ENCODE assay signal across 20 mouse cellular contexts in the genomic region with DNA sequence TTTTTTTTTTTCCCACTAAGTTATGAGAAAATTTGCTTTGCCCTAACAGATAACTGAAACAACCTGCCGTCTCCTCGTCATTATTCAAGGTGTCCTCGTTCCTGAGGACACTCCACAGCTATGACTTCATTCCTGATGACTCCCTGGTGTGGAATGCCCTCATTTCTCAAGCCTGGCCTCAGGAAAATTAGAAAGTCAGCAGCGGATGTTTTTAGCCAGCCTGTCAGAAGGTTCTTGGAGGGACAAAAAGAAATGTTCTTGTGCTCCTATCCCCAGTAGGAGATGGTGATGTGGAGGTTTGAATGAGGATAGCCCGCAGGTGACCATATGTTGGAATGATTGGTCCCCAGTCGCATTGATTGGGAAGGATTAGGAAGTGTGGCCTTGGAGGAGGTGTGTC. TPM values are rescaled to one million over a fixed set of nuclear protein-coding genes. Genes with fewer than 3 reads are reported as not detected.
DNase-seq lines count a peak whose midpoint lies in the region; ATAC-seq lines count a peak whose summit lies in the region.
"Had no signal": no experiment of that assay in that cellular context is flagged by ENCODE, and none has a peak within 500 bp of the region (broad histone marks: within the 10 kb centered on the region; RNA-seq: fewer than 3 reads in every experiment).

No protein-coding gene starts in this region.

- ATAC-seq in cerebellum, adult (ENCODE audit: insufficient number of reproducible peaks, low FRiP score, low TSS enrichment) = peak; percentile 69
- no peak for ATAC-seq in midbrain, embryonic 11.5 days (ENCODE audit: low FRiP score)
- no peak for ATAC-seq in intestine, embryonic 15.5 days
- ATAC-seq: forebrain, embryonic 14.5 days; intestine, postnatal 0 days had no signal

- no peak for DNase-seq in cerebellum, postnatal 10 days
- DNase-seq in midbrain, embryonic 11.5 days (ENCODE audit: low spot score, missing footprints) = peak; percentile 51
- DNase-seq in midbrain, embryonic 10.5 days (ENCODE audit: low spot score) = no peak
- peak; percentile 80 for DNase-seq in brain, adult 2 months (ENCODE audit: low read depth, low spot score)
- no peak for DNase-seq in c-Kit-positive CD71-positive TER-119-positive erythroid progenitor cells, embryonic 14.5 days (ENCODE audit: low spot score)
- DNase-seq: adrenal gland, postnatal 25 days; embryo, embryonic 11 days; gastrocnemius, adult 2 months; gastrocnemius, postnatal 25 days; heart, postnatal 36 days; kidney, adult 8-10 months had no signal

- H3K36me3 ChIP-seq in midbrain, embryonic 11.5 days (ENCODE audit: control insufficient read depth, insufficient read depth, low read length) = no peaks in the 10 kb centered on the region
- no peaks in the 10 kb centered on the region for H3K36me3 ChIP-seq in midbrain, embryonic 10.5 days
- no peaks in the 10 kb centered on the region for H3K36me3 ChIP-seq in intestine, embryonic 15.5 days
- H3K36me3 ChIP-seq: embryonic facial prominence, embryonic 15.5 days; forebrain, embryonic 10.5 days; heart, embryonic 13.5 days; hindbrain, embryonic 15.5 days had no signal

- no peaks in the 10 kb centered on the region for H3K27me3 ChIP-seq in midbrain, embryonic 11.5 days (ENCODE audit: control insufficient read depth, insufficient read depth, low read length)
- H3K27me3 ChIP-seq in midbrain, embryonic 10.5 days (ENCODE audit: low read depth, poor library complexity, severe bottlenecking) = no peaks in the 10 kb centered on the region
- no peaks in the 10 kb centered on the region for H3K27me3 ChIP-seq in intestine, embryonic 15.5 days (replicated peaks)
- H3K27me3 ChIP-seq: embryonic facial prominence, embryonic 15.5 days; hindbrain, embryonic 15.5 days had no signal

- H3K27ac ChIP-seq in midbrain, embryonic 11.5 days (ENCODE audit: low read depth, low read length) = no peak overlapping the region
- no peak overlapping the region for H3K27ac ChIP-seq in midbrain, embryonic 10.5 days (replicated peaks)
- H3K27ac ChIP-seq in intestine, embryonic 15.5 days = no peak overlapping the region
- H3K27ac ChIP-seq: embryonic facial prominence, embryonic 15.5 days; forebrain, embryonic 10.5 days; gastrocnemius, adult 2 months; heart, embryonic 13.5 days; hindbrain, embryonic 15.5 days had no signal

- no peak overlapping the region for H3K4me3 ChIP-seq in midbrain, embryonic 11.5 days (ENCODE audit: low read depth, low read length)
- no peak overlapping the region for H3K4me3 ChIP-seq in midbrain, embryonic 10.5 days
- no peak overlapping the region for H3K4me3 ChIP-seq in intestine, embryonic 15.5 days (replicated peaks)
- H3K4me3 ChIP-seq: embryonic facial prominence, embryonic 15.5 days; erythroblast, embryonic 14.5 days; forebrain, embryonic 10.5 days; gastrocnemius, adult 2 months; heart, embryonic 13.5 days; hindbrain, embryonic 15.5 days had no signal

- no peaks in the 10 kb centered on the region for H3K9me3 ChIP-seq in midbrain, embryonic 11.5 days (ENCODE audit: control insufficient read depth, low read length)
- H3K9me3 ChIP-seq in midbrain, embryonic 10.5 days (replicated peaks) = no peaks in the 10 kb centered on the region; the same call in 1 of the 2 replicates
- no peaks in the 10 kb centered on the region for H3K9me3 ChIP-seq in intestine, embryonic 15.5 days
- H3K9me3 ChIP-seq: embryonic facial prominence, embryonic 15.5 days; forebrain, embryonic 10.5 days; heart, embryonic 13.5 days; hindbrain, embryonic 15.5 days had no signal

- no peaks in the 10 kb centered on the region for H3K4me1 ChIP-seq in midbrain, embryonic 11.5 days (ENCODE audit: control insufficient read depth, insufficient read depth, low read length)
- H3K4me1 ChIP-seq in midbrain, embryonic 10.5 days = no peaks in the 10 kb centered on the region; the same call in 1 of the 2 replicates
- no peaks in the 10 kb centered on the region for H3K4me1 ChIP-seq in intestine, embryonic 15.5 days (replicated peaks)
- H3K4me1 ChIP-seq: forebrain, embryonic 10.5 days; hindbrain, embryonic 15.5 days had no signal

- WGBS in midbrain, embryonic 11.5 days = 83% methylated on average over 6 of the region's 6 CpGs
- WGBS in midbrain, embryonic 10.5 days = 83% methylated on average over 6 of the region's 6 CpGs
- WGBS in intestine, embryonic 15.5 days = 77% methylated on average over 6 of the region's 6 CpGs

- H3K4me2 ChIP-seq in midbrain, embryonic 11.5 days = no peak overlapping the region
- no peak overlapping the region for H3K4me2 ChIP-seq in intestine, embryonic 15.5 days (replicated peaks)
- H3K4me2 ChIP-seq: embryonic facial prominence, embryonic 15.5 days; heart, embryonic 13.5 days; hindbrain, embryonic 15.5 days had no signal

- no peak overlapping the region for H3K9ac ChIP-seq in midbrain, embryonic 11.5 days (ENCODE audit: low read length)
- H3K9ac ChIP-seq in intestine, embryonic 15.5 days = no peak overlapping the region
- H3K9ac ChIP-seq: embryonic facial prominence, embryonic 15.5 days; heart, embryonic 13.5 days; hindbrain, embryonic 15.5 days had no signal

RNA-seq across cellular contexts. Expression of a gene that starts 25.8 kb away (rescaled TPM):
- 252 and 261 TPM in 2 replicates for polyA plus RNA-seq in midbrain, embryonic 11.5 days (2014; fragmentation: Nextera tagmentation; extraction: Ambion mirVana)
- polyA plus RNA-seq in midbrain, embryonic 10.5 days (2016; fragmentation: Nextera tagmentation; extraction: Ambion mirVana) = 222 and 230 TPM in 2 replicates
- polyA plus RNA-seq in intestine, embryonic 15.5 days (2015; fragmentation: Nextera tagmentation; extraction: Ambion mirVana) = 121 and 138 TPM in 2 replicates

RNA-seq across cellular contexts. Expression of a gene that starts 57.3 kb away (rescaled TPM):
- 12.5 and 15.3 TPM in 2 replicates for polyA plus RNA-seq in midbrain, embryonic 11.5 days (2014; fragmentation: Nextera tagmentation; extraction: Ambion mirVana)
- 12.1 and 15.5 TPM in 2 replicates for polyA plus RNA-seq in midbrain, embryonic 10.5 days (2016; fragmentation: Nextera tagmentation; extraction: Ambion mirVana)
- polyA plus RNA-seq in intestine, embryonic 15.5 days (2015; fragmentation: Nextera tagmentation; extraction: Ambion mirVana) = 13.3 and 15.8 TPM in 2 replicates

Comparison
In these comparisons a context has a peak if more than half of its experiments do, and no peak if none do; other contexts are left out.
1. DNase-seq: peak in midbrain, embryonic 11.5 days (single experiment) and brain, adult 2 months (single experiment); none in cerebellum, postnatal 10 days (0 of 2), midbrain, embryonic 10.5 days (single experiment) and c-Kit-positive CD71-positive TER-119-positive erythroid progenitor cells, embryonic 14.5 days (single experiment).